Mouse (Mus musculus) adrenal gland, adult 8-10 months (tissue): ENCODE results near the gene Slc25a47. TPM values are rescaled to one million over a fixed set of nuclear protein-coding genes. Genes with fewer than 3 reads are reported as not detected.
"Not testable (repeated sequence)": the region's sequence is repeated elsewhere in the genome, so short reads cannot be mapped to it uniquely, and the experiment has no call there.

Source experiments
- DNase-seq: peaks from one replicate; pipeline ENCODE4 v3.0.0; 2022
- total RNA-seq, 4 experiments: library from RNA; stranded (reverse); gene quantifications; 2 replicates each; pipeline ENCODE4 v1.2.4; 2022

Gene Slc25a47
- total RNA-seq, 4 experiments from 2014 or later = 10.2 to 14.0 (median 12.2) TPM

DNA sequence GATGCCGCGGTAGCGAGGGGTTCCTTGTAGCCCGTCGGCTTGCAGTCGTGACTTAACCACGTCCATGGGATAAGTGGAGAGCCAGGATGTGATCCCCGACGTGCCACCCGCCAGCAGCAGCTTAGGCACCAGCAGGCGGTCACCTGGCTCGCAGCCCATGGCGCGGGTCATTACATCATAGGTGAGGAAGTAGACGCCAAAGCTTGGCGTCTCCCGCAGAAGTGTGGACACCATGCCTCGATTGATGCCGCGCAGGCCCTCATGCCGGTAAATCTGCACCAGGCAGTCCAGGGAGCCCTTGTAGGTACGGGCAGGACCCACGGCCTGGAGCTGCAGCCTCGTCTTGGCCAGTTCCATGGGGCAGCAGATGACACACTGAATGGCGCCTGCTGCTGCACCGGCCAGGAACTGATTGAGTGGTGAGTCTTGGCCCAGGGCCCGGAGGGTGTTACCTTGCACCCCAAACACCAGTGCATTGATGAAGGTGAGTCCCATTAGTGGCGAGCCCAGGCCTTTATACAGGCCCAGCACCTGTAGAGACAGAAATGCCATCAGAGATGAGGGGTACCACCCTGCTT lies 8.8 kb upstream of the Slc25a47 start:
- no peak for DNase-seq

DNA sequence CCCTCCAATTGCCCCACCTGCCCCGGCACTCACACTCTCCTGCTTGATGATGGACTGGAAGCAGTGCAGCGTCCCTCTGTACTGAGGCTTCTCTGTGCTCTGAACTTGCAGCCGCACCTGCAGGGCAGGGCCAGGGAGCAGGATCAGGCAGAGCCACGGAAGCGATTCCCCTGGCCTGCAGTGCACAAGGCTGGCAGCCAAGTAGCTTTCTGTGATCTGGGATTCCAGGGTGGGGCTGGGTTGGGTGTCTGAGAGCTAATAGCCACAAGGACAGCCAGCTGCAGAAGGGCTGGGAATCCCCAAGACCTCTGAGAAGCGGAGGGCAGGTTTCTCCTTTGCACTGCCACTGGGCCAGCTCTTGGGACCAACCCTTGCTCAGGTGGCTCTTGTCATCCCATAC lies 8.2 kb upstream of the Slc25a47 start:
- no peak for DNase-seq

GRCm38 (mm10) chr12:108829636-108830035 lies 6.2 kb upstream of the Slc25a47 start:
- peak; percentile 69 for DNase-seq

- DNase-seq = no peak
These were observed 5.5 kb upstream of the Slc25a47 start for GRCm38 (mm10) chr12:108830358-108830757.

DNA sequence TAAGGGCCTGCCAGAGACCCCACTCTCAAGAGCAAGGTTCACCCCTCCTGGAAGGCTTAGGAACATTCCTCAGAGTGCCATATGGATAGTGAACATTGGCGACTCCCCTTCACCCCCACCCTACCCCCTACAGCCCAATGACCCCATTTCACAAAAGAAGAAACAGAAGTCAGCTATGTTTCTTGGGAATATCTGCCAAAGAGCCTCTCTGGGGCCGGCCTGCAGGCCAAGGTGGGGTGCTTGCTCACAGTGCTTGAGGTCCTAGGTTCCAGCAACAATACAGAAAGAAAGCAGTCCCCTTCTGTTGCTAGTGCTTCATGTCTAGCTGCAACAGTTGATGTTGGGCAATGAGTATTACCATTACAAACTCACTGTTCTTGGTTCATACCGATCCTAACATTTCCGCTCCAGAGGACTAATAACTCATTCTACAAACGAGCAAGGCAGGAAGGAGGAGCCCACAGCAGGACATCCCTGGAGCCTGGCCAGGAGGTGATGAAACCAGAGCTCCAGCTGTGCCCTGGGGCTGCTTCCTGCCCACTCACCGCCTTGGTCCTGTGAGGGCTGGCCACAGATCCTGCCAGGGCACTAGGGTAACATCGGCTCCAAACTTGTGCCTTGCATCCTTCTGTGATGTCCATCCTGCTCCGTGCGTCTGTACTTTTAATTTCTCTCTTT lies 3.7 kb upstream of the Slc25a47 start:
- peak; percentile 95 for DNase-seq

GRCm38 (mm10) chr12:108832851-108833250 lies 3.0 kb upstream of the Slc25a47 start:
- DNase-seq = peak; percentile 79

DNA sequence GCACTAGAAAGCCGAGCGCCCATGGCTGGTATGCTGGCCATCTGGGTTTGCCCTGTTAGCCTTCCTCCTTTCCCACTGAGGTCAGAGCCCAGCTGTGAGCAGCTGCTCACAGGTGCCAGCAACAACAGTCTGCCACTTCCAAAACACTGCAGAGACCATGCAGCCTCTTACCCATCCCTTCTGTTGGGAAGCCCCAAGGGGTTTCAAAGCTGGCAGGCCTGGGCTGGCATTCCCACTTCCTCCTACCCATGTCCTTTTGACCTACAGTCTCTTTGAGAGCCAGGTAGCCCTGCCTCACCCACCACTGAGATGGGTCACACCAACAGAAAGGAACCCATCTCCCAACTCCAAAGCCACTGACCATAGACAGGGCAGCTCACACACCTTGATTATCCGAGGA lies 2.4 kb upstream of the Slc25a47 start:
- DNase-seq = no peak

- no peak for DNase-seq
These were observed 1.5 kb upstream of the Slc25a47 start for GRCm38 (mm10) chr12:108834337-108834736.

- no peak for DNase-seq
These were observed 1.1 kb upstream of the Slc25a47 start for GRCm38 (mm10) chr12:108834786-108835185.

GRCm38 (mm10) chr12:108835208-108835839 lies 522 bp upstream of the Slc25a47 start:
- DNase-seq = no peak

DNA sequence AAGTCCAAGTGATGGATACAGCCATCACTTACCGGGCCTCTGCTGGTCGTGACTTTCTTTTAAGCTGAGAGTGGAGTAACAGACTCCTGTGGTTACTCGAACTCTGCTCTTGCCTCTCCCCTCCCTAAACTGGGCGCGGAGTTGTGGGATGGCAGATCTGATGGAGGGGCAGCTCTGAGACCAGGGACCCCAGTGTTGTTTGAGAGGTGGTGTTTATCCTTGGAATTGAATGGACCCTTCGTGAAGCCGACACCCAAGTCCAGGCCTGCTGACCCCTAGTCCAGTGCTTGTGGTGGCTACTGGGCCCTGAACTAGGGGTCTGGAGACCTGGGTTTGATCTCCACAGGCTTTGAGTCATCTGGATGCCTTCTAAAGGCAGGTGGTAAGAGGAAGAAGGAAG lies 876 bp downstream of the Slc25a47 start:
- DNase-seq = no peak

GRCm38 (mm10) chr12:108841181-108841580 lies 5.3 kb downstream of the Slc25a47 start:
- DNase-seq = no peak

DNA sequence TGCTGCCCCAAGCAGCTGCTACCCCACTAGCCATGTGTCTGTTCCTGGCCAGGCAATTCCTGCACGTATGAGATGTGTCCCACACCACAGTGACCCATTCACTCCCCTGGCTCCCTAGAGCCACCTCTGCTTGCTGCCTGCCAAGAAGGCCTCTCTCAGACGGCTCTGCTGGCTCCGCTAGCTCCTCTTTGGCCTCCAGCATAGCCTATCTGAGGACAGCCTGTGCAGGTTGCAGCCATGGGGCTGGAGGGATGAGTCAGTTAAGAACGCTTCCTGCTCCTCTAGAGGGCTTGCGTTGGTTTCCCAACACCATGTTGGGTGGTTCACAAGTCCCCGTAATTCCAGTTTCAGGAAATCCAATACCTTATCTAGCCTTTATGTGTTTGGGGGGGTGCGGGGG lies 6.8 kb downstream of the Slc25a47 start:
- no peak for DNase-seq

- DNase-seq = not testable (repeated sequence)
These were observed 12.2 kb downstream of the Slc25a47 start for GRCm38 (mm10) chr12:108848033-108848432.

DNA sequence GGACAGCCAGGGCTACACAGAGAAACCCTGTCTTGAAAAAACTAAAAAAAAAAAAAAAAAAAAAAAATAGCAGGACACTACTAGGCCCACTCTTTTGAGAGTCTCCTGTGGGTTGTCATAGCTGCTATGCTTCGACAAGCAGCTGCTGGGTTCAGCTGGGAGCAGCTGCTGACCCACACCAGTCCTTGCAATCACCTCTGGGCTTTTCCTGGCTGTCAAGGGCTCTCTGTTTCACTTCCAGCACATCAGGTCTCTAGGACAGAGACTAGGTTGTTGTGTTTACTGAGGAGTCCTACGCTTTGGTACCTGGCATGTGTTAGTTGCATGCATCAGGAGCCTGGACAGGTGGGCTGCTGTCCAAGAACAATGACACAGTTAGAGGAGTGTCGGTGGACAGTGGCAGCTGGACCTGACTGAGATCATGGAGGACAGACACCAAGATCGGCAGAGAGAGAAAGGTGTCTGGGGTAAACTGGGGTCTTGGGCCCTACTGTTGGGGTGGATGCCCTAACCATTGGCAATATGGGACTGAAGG lies 13.7 kb downstream of the Slc25a47 start:
- DNase-seq = no peak

DNA sequence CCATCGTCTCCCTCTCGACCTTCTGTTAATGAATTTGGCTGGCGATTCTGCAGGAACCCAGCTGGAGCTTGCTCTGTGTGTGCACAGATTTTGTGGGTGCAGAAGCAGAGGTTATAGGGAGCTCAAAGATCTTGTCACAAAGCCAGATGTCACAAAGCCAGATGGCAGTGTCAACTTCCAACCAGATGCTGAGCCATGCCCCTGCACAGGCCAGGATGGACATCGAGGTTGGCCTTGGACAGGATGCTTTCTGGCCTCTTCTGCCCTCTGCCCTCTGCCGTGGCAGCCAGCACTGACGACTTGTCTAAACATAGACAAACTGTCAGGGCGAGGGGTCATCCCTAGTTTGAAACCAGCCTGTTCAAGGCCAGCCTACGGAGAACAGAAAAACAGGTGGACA lies 14.3 kb downstream of the Slc25a47 start:
- no peak for DNase-seq

GRCm38 (mm10) chr12:108850886-108851285 lies 15.0 kb downstream of the Slc25a47 start:
- no peak for DNase-seq

GRCm38 (mm10) chr12:108852822-108853221 lies 17.0 kb downstream of the Slc25a47 start:
- DNase-seq = no peak

- DNase-seq = no peak
These were observed 19.2 kb downstream of the Slc25a47 start for GRCm38 (mm10) chr12:108855081-108855480.

GRCm38 (mm10) chr12:108856186-108856585 lies 20.3 kb downstream of the Slc25a47 start:
- no peak for DNase-seq

GRCm38 (mm10) chr12:108857109-108857508 lies 21.3 kb downstream of the Slc25a47 start:
- no peak for DNase-seq

DNA sequence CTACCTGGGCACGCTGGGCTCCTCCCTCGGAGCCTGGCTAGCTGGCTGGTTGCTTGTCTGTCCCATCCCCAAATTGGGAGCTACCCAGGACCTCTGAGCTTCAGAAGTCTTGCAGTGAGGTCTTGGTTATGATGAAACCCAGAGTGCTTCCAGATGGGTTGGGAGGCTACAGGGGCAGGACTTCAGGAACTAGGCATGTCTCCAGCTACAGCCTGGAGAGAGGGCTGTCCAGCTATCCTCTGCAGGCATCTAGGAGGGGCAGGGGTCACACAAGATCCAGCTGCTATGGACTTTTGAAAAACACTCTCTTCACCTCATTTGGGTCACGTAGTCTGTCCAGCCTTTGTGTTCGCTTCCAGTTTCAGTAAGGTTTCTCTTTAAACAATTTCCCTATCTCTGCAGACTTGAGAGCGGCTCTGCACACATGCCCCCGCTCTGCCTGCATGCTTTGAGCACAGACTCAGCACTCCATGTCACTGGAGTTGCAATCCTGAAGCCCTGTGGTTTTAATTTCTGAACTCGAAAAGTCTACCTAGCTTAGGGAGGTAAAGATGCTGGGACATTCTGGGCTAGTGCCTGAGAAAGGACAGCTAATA lies 21.8 kb downstream of the Slc25a47 start:
- no peak for DNase-seq

DNA sequence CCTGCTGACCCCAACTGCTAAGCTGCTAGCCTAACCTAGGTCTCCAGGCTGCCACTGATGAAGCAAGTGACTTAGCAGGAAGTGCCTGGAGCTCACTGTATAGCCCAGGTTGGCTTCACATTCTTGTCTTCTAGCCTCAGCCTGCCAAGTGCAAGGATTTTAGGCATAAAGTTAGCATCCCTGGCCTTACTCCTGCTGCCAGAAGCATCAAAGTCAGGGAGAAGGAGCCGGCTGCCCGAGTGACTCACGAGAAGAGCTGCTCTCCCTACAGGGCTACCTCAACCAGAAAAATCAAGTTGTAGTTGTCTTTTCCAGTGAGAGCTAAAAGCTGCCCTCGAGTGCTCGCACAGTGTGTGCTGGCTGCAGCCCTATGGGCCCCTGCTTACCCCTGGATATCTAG lies 22.6 kb downstream of the Slc25a47 start:
- no peak for DNase-seq
